Mouse (Mus musculus) neural tube, embryonic 12.5 days (tissue): ENCODE data around the gene Slx4ip. TPM values are rescaled to one million over a fixed set of nuclear protein-coding genes. Genes with fewer than 3 reads are reported as not detected.

Experiments
- ATAC-seq: fragments of 200-750 bp; cut with Nextera tagmentation; 2 replicates; pipeline ENCODE4 v1.8.0; 2017; ENCODE audit warnings: low read depth, mild to moderate bottlenecking, moderate TSS enrichment, moderate library complexity; ENCODE audit not compliant: low FRiP score
- H3K27ac ChIP-seq: fragments of 300-500 bp; sonication (generic); 2 replicates; pipeline ENCODE4 v1.5.1; 2016
- H3K27me3 ChIP-seq: fragments of 300-500 bp; sonication (generic); replicated peaks from 2 replicates; pipeline ENCODE4 v1.6.1; 2016; ENCODE audit warnings: mild to moderate bottlenecking
- H3K36me3 ChIP-seq: fragments of 300-500 bp; sonication (generic); 2 replicates; pipeline ENCODE4 v1.6.1; 2016; ENCODE audit warnings: mild to moderate bottlenecking
- H3K4me1 ChIP-seq: fragments of 300-500 bp; sonication (generic); 2 replicates; pipeline ENCODE4 v1.6.1; 2016
- H3K4me2 ChIP-seq: fragments of 300-500 bp; sonication (generic); replicated peaks from 2 replicates; pipeline ENCODE4 v1.6.1; 2016; ENCODE audit warnings: mild to moderate bottlenecking
- H3K4me3 ChIP-seq: fragments of 300-500 bp; sonication (generic); 2 replicates; pipeline ENCODE4 v1.5.1; 2016
- H3K9ac ChIP-seq: fragments of 300-500 bp; sonication (generic); 2 replicates; pipeline ENCODE4 v1.6.1; 2016; ENCODE audit warnings: mild to moderate bottlenecking
- H3K9me3 ChIP-seq: fragments of 300-500 bp; sonication (generic); 2 replicates; pipeline ENCODE4 v1.6.1; 2016; ENCODE audit warnings: mild to moderate bottlenecking
- WGBS: fragments of 180-500 bp; shearing (Covaris S2); methylation state at CpG from one replicate; pipeline ENCODE4 v1.1.7; 2016; 5-methylcytosine and 5-hydroxymethylcytosine counted together
- polyA plus RNA-seq: library from polyadenylated mRNA; unstranded; fragments of >200 nt; fragmentation: Nextera tagmentation; extraction: Ambion mirVana; gene quantifications from 2 replicates; pipeline ENCODE4 v1.2.1, GENCODE M21; 2016

Slx4ip gene
- polyA plus RNA-seq, 1 experiment from 2014 or later: 10.7 TPM

- H3K4me3 ChIP-seq: peak overlapping the region; percentile 71
- H3K9ac ChIP-seq: peak overlapping the region; percentile 72
- WGBS: 0% methylated on average over 51 of the region's 51 CpGs
- H3K36me3 ChIP-seq: no peaks in the 10 kb centered on the region
- H3K9me3 ChIP-seq: no peaks in the 10 kb centered on the region
- H3K27ac ChIP-seq: 0 out of 2 replicates have a peak overlapping the region, but pooled peaks have one; percentile 12
- peak; percentile 29 for ATAC-seq
- peaks cover 10% of the 10 kb centered on the region for H3K27me3 ChIP-seq
- peaks cover 55% of the 10 kb centered on the region for H3K4me1 ChIP-seq
- peak overlapping the region; percentile 85 for H3K4me2 ChIP-seq
These were observed 223.5 kb downstream of the Slx4ip start for GRCm38 (mm10) chr2:137114248-137115096.

GRCm38 (mm10) chr2:137115241-137116024 is 224.4 kb downstream of the Slx4ip start:
- H3K9ac ChIP-seq: peak overlapping the region; percentile 72
- no peaks in the 10 kb centered on the region for H3K9me3 ChIP-seq
- H3K36me3 ChIP-seq: no peaks in the 10 kb centered on the region
- no peak overlapping the region for H3K27ac ChIP-seq
- no peak for ATAC-seq
- peak overlapping the region; percentile 85 for H3K4me2 ChIP-seq
- peaks cover 45% of the 10 kb centered on the region for H3K4me1 ChIP-seq
- under 1% methylated on average over 40 of the region's 40 CpGs for WGBS
- peaks cover 10% of the 10 kb centered on the region for H3K27me3 ChIP-seq
- peak overlapping the region; percentile 71 for H3K4me3 ChIP-seq

GRCm38 (mm10) chr2:137116025-137116674 is 225.1 kb downstream of the Slx4ip start, which contains the start of gene Jag1:
Jag1 (minus strand) TSS chr2:137116644.
- peak within 1 kb of the TSS; percentile 85 for H3K4me2 ChIP-seq
- under 1% methylated on average over 59 of the region's 59 CpGs for WGBS
- peaks cover 38% of the 10 kb centered on the region for H3K4me1 ChIP-seq
- peak; percentile 22 for ATAC-seq
- no peaks in the 10 kb centered on the region for H3K9me3 ChIP-seq
- H3K9ac ChIP-seq: peak within 1 kb of the TSS; percentile 72
- peaks cover 10% of the 10 kb centered on the region for H3K27me3 ChIP-seq
- H3K36me3 ChIP-seq: no peaks in the 10 kb centered on the region
- H3K27ac ChIP-seq: peak within 1 kb of the TSS; percentile 64; the same call in 1 of the 2 replicates
- H3K4me3 ChIP-seq: peak within 1 kb of the TSS; percentile 71

- Histone ChIP-seq H3K4me2 (peak overlapping the region; percentile 85), H3K27ac (peak overlapping the region; percentile 64; the same call in 1 of the 2 replicates), H3K9me3 (no peaks in the 10 kb centered on the region), H3K4me3 (peak overlapping the region; percentile 71), H3K36me3 (no peaks in the 10 kb centered on the region), H3K9ac (peak overlapping the region; percentile 72), H3K4me1 (peaks cover 36% of the 10 kb centered on the region), H3K27me3 (peaks cover 10% of the 10 kb centered on the region)
- peak; percentile 81 for ATAC-seq
- WGBS: under 1% methylated on average over 61 of the region's 61 CpGs
These were observed 225.8 kb downstream of the Slx4ip start for GRCm38 (mm10) chr2:137116675-137117320.

GRCm38 (mm10) chr2:137117321-137117690 is 226.3 kb downstream of the Slx4ip start:
- H3K36me3 ChIP-seq: no peaks in the 10 kb centered on the region
- peak overlapping the region; percentile 71 for H3K4me3 ChIP-seq
- ATAC-seq: peak; percentile 69
- H3K9me3 ChIP-seq: no peaks in the 10 kb centered on the region
- peaks cover 10% of the 10 kb centered on the region for H3K27me3 ChIP-seq
- H3K27ac ChIP-seq: peak overlapping the region; percentile 64; the same call in 1 of the 2 replicates
- H3K4me2 ChIP-seq: peak overlapping the region; percentile 85
- peak overlapping the region; percentile 72 for H3K9ac ChIP-seq
- WGBS: under 1% methylated on average over 33 of the region's 33 CpGs
- H3K4me1 ChIP-seq: peaks cover 35% of the 10 kb centered on the region

Other genes with a start within 250 kb of the Slx4ip start
- gene Snap25, start 177.8 kb upstream of the Slx4ip start, polyA plus RNA-seq: 69.7 and 90.8 TPM in 2 replicates
- 19.5 and 31.7 TPM in 2 replicates for gene AL731706.2, start 5.5 kb upstream of the Slx4ip start, polyA plus RNA-seq
- 25.0 and 26.5 TPM in 2 replicates for gene AL731706.1, start 171 bp downstream of the Slx4ip start, polyA plus RNA-seq
- gene Mkks, start 171 bp downstream of the Slx4ip start, polyA plus RNA-seq: 12.9 and 14.2 TPM in 2 replicates
- 29.0 and 31.6 TPM in 2 replicates for gene Jag1, start 225.4 kb downstream of the Slx4ip start, polyA plus RNA-seq